Mouse (Mus musculus) retina, embryonic 14.5 days (tissue): ENCODE results near the gene Krtap4-1.

ENCODE experiments used
- DNase-seq: peaks from one replicate; pipeline ENCODE4 v3.0.0-alpha.2; 2015; ENCODE audit warnings: low spot score

Gene Krtap4-1

DNA sequence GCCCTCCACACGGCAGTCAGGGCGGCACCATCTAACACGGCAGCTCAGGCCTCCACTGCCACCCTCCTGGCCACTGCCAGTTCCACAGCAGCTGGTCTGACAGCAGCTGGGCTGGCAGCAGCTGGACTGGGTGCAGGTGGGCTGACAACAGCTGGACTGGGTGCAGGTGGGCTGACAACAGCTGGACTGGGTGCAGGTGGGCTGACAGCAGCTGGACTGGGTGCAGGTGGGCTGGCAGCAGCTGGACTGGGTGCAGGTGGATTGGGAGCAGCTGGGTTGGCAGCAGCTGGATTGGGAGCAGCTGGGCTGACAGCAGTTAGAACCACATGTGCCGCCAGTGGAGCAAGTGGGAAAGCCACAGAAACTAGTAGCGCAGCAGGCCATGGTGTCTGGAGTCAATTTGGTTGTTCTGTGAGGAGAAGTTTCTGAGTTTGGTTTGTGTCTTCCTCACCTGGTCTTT is 44.8 kb downstream of the Krtap4-1 start, which contains the start of gene Krtap1-4:
Krtap1-4 (minus strand) TSS at position 410 of the 460 bp plus-strand sequence.
- DNase-seq: no peak

GRCm38 (mm10) chr11:99581564-99581963 is 46.5 kb downstream of the Krtap4-1 start:
- DNase-seq: no peak

GRCm38 (mm10) chr11:99581051-99581450 is 47.0 kb downstream of the Krtap4-1 start:
- no peak for DNase-seq

DNA sequence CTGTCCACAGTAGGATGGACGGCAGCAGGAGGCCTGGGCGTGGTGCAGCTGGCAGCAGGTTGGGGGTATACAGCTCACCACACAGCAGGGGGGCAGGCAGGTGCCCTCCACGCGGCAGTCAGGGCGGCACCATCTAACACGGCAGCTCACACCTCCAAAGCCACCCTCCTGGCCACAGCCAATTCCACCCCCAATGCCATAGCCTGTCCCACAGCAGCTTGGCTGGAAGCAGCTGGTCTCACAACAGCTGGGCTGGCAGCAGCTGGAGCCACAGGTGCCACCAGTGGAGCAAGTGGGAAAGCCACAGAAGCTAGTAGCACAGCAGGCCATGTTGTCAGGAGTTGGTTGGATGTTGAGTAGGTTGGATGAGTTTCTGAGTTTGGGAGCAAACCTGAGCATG is 47.4 kb downstream of the Krtap4-1 start, which contains the start of gene Krtap1-5:
Krtap1-5 (minus strand) TSS at position 381 of the 400 bp plus-strand sequence.
- DNase-seq: no peak
